Mouse (Mus musculus): Measurements from ENCODE around the gene 4930564D02Rik. TPM values are rescaled to one million over a fixed set of nuclear protein-coding genes. Genes with fewer than 3 reads are reported as not detected.

4930564D02Rik gene
- polyA plus RNA-seq, 1 experiment from 2014 or later, result not detected

GRCm38 (mm10) chr3:105060992-105061391 is 5.7 kb upstream of the 4930564D02Rik start:
- ATAC-seq (ENCODE audit: low FRiP score), result no peak
- Histone ChIP-seq H3K9ac (replicated peaks) (no peak overlapping the region), H3K27ac (replicated peaks) (no peak overlapping the region), H3K4me2 (no peak overlapping the region), H3K4me3 (replicated peaks) (no peak overlapping the region), H3K4me1 (peaks cover 9% of the 10 kb centered on the region), H3K36me3 (no peaks in the 10 kb centered on the region), H3K9me3 (replicated peaks) (no peaks in the 10 kb centered on the region), H3K27me3 (replicated peaks) (peaks cover 14% of the 10 kb centered on the region)
- WGBS, result 56% methylated on average over 6 of the region's 6 CpGs

DNA sequence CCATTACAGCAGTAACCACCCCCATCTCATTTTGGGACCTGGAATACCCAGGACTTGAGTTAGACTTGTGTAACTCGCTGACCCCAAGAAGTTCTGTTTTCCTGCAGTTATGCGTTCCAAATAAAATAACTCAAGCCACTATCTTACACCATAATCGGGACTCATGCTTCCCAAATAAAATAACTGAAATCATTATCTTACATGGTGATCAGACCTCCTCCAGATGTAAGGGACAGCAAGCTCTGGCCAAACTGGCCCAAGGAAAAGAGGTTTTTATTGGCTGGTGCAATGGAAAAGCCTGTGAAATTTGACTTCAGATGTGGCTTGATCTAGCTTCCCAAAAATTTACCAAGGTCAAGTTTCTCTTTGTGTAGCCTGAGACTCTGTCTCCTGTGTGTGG is 5.1 kb upstream of the 4930564D02Rik start:
- ATAC-seq (ENCODE audit: low FRiP score), result no peak
- Histone ChIP-seq H3K9me3 (replicated peaks) (no peaks in the 10 kb centered on the region), H3K4me1 (peaks cover 9% of the 10 kb centered on the region), H3K36me3 (no peaks in the 10 kb centered on the region), H3K27ac (replicated peaks) (no peak overlapping the region), H3K4me2 (no peak overlapping the region), H3K27me3 (replicated peaks) (peaks cover 14% of the 10 kb centered on the region), H3K4me3 (replicated peaks) (no peak overlapping the region), H3K9ac (replicated peaks) (no peak overlapping the region)
- WGBS, result 86% methylated on average over 3 of the region's 3 CpGs

DNA sequence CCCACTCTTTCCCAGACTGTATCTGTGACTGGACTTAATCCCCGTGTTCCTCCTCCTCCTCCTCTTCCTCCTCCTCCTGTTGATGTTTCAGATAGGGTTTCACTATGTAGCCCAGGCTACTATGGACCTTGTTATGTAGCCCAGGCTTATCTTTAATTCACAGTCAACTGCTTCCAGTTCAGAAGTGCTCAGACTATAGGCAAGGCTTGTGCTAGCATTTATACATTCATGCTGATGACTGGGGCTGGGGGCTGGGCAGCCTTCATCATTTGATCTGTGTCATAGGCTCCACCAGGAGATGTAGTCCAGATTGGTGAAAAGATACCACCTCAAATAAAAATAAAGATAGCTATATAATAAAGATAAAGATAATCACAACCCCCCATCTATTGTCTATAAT is 4.7 kb upstream of the 4930564D02Rik start:
- no peak for ATAC-seq (ENCODE audit: low FRiP score)
- H3K4me2 ChIP-seq, result no peak overlapping the region
- WGBS, result 87% methylated on average over 1 of the region's 1 CpGs
- H3K27ac ChIP-seq (replicated peaks), result no peak overlapping the region
- no peaks in the 10 kb centered on the region for H3K36me3 ChIP-seq
- H3K9ac ChIP-seq (replicated peaks), result no peak overlapping the region
- no peak overlapping the region for H3K4me3 ChIP-seq (replicated peaks)
- peaks cover 14% of the 10 kb centered on the region for H3K27me3 ChIP-seq (replicated peaks)
- peaks cover 9% of the 10 kb centered on the region for H3K4me1 ChIP-seq
- H3K9me3 ChIP-seq (replicated peaks), result no peaks in the 10 kb centered on the region

- Histone ChIP-seq H3K9me3 (replicated peaks) (no peaks in the 10 kb centered on the region), H3K9ac (replicated peaks) (no peak overlapping the region), H3K27ac (replicated peaks) (no peak overlapping the region), H3K4me1 (peaks cover 9% of the 10 kb centered on the region), H3K4me3 (replicated peaks) (no peak overlapping the region), H3K4me2 (no peak overlapping the region), H3K27me3 (replicated peaks) (peaks cover 14% of the 10 kb centered on the region), H3K36me3 (no peaks in the 10 kb centered on the region)
- no peak for ATAC-seq (ENCODE audit: low FRiP score)
- WGBS, result 82% methylated on average over 9 of the region's 9 CpGs
Measured at GRCm38 (mm10) chr3:105062676-105063075, 4.0 kb upstream of the 4930564D02Rik start.

DNA sequence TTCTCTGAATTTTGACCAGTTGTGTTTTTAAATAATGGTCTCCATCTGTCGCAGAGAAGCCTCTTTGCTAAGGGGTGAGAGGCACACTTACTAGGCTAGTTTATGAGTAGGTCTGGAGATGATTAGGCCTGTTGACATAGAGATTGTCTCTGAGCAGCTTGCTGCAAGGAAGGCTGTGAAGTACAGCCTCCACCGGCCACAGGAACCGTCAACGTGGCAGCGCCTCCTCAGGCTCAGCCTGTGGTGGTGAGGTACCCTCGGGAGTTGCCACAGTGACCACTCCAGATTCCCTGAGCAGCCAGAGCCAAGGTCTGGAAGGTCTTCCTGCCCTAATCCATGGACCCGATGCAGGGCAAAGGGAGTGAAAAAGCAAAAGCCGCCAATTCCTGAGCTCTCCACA is 3.9 kb downstream of the 4930564D02Rik start:
- Histone ChIP-seq H3K27me3 (replicated peaks) (no peaks in the 10 kb centered on the region), H3K4me2 (no peak overlapping the region), H3K4me3 (replicated peaks) (no peak overlapping the region), H3K36me3 (no peaks in the 10 kb centered on the region), H3K9me3 (replicated peaks) (no peaks in the 10 kb centered on the region), H3K4me1 (no peaks in the 10 kb centered on the region), H3K9ac (replicated peaks) (no peak overlapping the region), H3K27ac (replicated peaks) (no peak overlapping the region)
- 75% methylated on average over 8 of the region's 8 CpGs for WGBS
- no peak for ATAC-seq (ENCODE audit: low FRiP score)

DNA sequence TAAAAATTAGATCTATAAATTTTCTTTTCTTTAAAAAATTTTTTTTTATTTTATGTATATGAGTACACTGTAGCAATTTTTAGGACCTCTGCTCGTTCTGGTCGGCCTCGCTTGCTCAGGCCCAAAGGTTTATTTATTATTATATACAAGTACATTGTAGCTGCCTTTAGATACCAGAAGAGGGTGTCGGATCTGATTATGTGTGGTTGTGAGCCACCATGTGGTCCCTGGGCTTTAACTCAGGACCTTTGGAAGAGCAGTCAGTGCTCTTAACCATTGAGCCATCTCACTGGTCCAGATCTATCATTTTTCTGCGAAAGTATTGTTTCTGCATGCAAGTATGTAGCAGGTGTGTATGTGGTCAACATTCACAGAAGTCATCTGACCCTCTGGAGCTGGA is 4.6 kb downstream of the 4930564D02Rik start:
- no peaks in the 10 kb centered on the region for H3K27me3 ChIP-seq (replicated peaks)
- no peaks in the 10 kb centered on the region for H3K36me3 ChIP-seq
- no peaks in the 10 kb centered on the region for H3K9me3 ChIP-seq (replicated peaks)
- no peak overlapping the region for H3K9ac ChIP-seq (replicated peaks)
- no peak for ATAC-seq (ENCODE audit: low FRiP score)
- no peaks in the 10 kb centered on the region for H3K4me1 ChIP-seq
- H3K27ac ChIP-seq (replicated peaks), result no peak overlapping the region
- 91% methylated on average over 5 of the region's 5 CpGs for WGBS
- no peak overlapping the region for H3K4me2 ChIP-seq
- no peak overlapping the region for H3K4me3 ChIP-seq (replicated peaks)

GRCm38 (mm10) chr3:105072536-105072935 is 5.9 kb downstream of the 4930564D02Rik start:
- Histone ChIP-seq H3K9ac (replicated peaks) (no peak overlapping the region), H3K36me3 (no peaks in the 10 kb centered on the region), H3K27ac (replicated peaks) (no peak overlapping the region), H3K27me3 (replicated peaks) (no peaks in the 10 kb centered on the region), H3K4me3 (replicated peaks) (no peak overlapping the region), H3K9me3 (replicated peaks) (no peaks in the 10 kb centered on the region), H3K4me2 (no peak overlapping the region), H3K4me1 (no peaks in the 10 kb centered on the region)
- 93% methylated on average over 10 of the region's 10 CpGs for WGBS
- ATAC-seq (ENCODE audit: low FRiP score), result no peak

- Histone ChIP-seq H3K27me3 (replicated peaks) (no peaks in the 10 kb centered on the region), H3K36me3 (no peaks in the 10 kb centered on the region), H3K9me3 (replicated peaks) (no peaks in the 10 kb centered on the region), H3K9ac (replicated peaks) (no peak overlapping the region), H3K4me1 (peaks cover 4% of the 10 kb centered on the region; the same call in 1 of the 2 replicates), H3K4me2 (no peak overlapping the region), H3K27ac (replicated peaks) (no peak overlapping the region), H3K4me3 (replicated peaks) (no peak overlapping the region)
- ATAC-seq (ENCODE audit: low FRiP score), result no peak
- WGBS, result 94% methylated on average over 5 of the region's 5 CpGs
Measured at GRCm38 (mm10) chr3:105075796-105076195, 9.2 kb downstream of the 4930564D02Rik start.

GRCm38 (mm10) chr3:105078231-105078826 is 11.7 kb downstream of the 4930564D02Rik start:
- peaks cover 4% of the 10 kb centered on the region; the same call in 1 of the 2 replicates for H3K4me1 ChIP-seq
- H3K4me3 ChIP-seq (replicated peaks), result no peak overlapping the region
- H3K36me3 ChIP-seq, result no peaks in the 10 kb centered on the region
- no peak overlapping the region for H3K9ac ChIP-seq (replicated peaks)
- WGBS, result 22% methylated on average over 7 of the region's 7 CpGs
- H3K9me3 ChIP-seq (replicated peaks), result no peaks in the 10 kb centered on the region
- no peak overlapping the region for H3K27ac ChIP-seq (replicated peaks)
- no peak overlapping the region for H3K4me2 ChIP-seq
- peak; percentile 96 for ATAC-seq (ENCODE audit: low FRiP score)
- no peaks in the 10 kb centered on the region for H3K27me3 ChIP-seq (replicated peaks)

DNA sequence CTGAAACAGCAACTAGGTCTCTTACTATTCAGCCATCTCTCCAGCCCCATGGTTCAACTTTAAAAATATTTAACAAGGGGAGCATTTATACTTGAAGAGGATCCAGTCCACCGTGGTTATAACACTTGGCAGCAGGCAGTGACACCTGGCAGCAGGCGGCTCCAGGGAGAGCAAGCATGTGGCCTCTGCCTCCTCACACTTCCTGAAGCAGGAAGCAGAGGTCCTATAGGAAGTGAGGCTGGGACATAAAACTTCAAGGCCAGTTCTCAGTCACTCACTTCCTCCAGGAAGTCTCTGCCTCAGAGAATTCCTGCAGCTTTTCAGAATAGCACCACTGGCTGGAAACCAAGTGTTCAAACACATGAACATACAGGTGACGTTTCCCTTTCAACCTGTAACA is 20.7 kb downstream of the 4930564D02Rik start:
- Histone ChIP-seq H3K27me3 (replicated peaks) (no peaks in the 10 kb centered on the region), H3K4me2 (no peak overlapping the region), H3K4me1 (no peaks in the 10 kb centered on the region), H3K9me3 (replicated peaks) (no peaks in the 10 kb centered on the region), H3K36me3 (no peaks in the 10 kb centered on the region), H3K9ac (replicated peaks) (no peak overlapping the region), H3K27ac (replicated peaks) (no peak overlapping the region), H3K4me3 (replicated peaks) (no peak overlapping the region)
- WGBS, result 71% methylated on average over 3 of the region's 3 CpGs
- no peak for ATAC-seq (ENCODE audit: low FRiP score)

DNA sequence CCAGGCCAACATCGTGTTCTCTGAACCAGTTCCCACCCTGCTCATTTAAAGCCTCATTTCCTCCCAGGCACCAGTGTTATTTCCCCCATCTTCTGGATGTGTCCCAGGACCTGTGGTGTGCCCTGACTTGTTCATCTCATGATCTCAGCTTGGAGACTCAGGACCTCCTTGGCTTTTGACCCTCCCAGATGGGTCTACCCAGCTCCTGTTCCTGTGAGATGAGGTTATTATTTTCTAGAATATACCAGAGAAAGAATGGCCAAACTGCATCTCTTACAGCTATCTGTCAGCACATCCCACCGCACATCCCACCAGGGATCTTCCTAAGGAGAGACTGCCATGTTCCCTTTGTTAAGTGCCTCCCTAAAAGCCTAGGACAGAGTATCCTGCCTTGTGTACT is 22.0 kb downstream of the 4930564D02Rik start:
- H3K36me3 ChIP-seq, result no peaks in the 10 kb centered on the region
- no peaks in the 10 kb centered on the region for H3K9me3 ChIP-seq (replicated peaks)
- ATAC-seq (ENCODE audit: low FRiP score), result no peak
- H3K4me2 ChIP-seq, result no peak overlapping the region
- H3K9ac ChIP-seq (replicated peaks), result no peak overlapping the region
- H3K27ac ChIP-seq (replicated peaks), result no peak overlapping the region
- WGBS, result 80% methylated on average over 2 of the region's 2 CpGs
- 0 out of 2 replicates have a peak, but pooled peaks cover 3% of the 10 kb centered on the region for H3K4me1 ChIP-seq
- no peaks in the 10 kb centered on the region for H3K27me3 ChIP-seq (replicated peaks)
- H3K4me3 ChIP-seq (replicated peaks), result no peak overlapping the region

GRCm38 (mm10) chr3:105090147-105090546 is 23.5 kb downstream of the 4930564D02Rik start:
- 92% methylated on average over 7 of the region's 7 CpGs for WGBS

More at GRCm38 (mm10) chr3:105090147-105090546, 23.5 kb downstream of the 4930564D02Rik start:
- ATAC-seq (ENCODE audit: low FRiP score), result no peak
- H3K27me3 ChIP-seq (replicated peaks), result no peaks in the 10 kb centered on the region
- H3K27ac ChIP-seq (replicated peaks), result no peak overlapping the region
- no peak overlapping the region for H3K9ac ChIP-seq (replicated peaks)
- 0 out of 2 replicates have a peak, but pooled peaks cover 3% of the 10 kb centered on the region for H3K4me1 ChIP-seq
- H3K9me3 ChIP-seq (replicated peaks), result no peaks in the 10 kb centered on the region
- H3K36me3 ChIP-seq, result no peaks in the 10 kb centered on the region
- no peak overlapping the region for H3K4me2 ChIP-seq
- no peak overlapping the region for H3K4me3 ChIP-seq (replicated peaks)
